Mouse (Mus musculus): ENCODE results near the gene Fam49a. TPM values are rescaled to one million over a fixed set of nuclear protein-coding genes. Genes with fewer than 3 reads are reported as not detected.
"Not testable (repeated sequence)": the region's sequence is repeated elsewhere in the genome, so short reads cannot be mapped to it uniquely, and the experiment has no call there.

Fam49a gene
- 10 to 100 TPM; 11.7 to 17.2 TPM for total RNA-seq (2021)
- long read RNA-seq, experiment 1, transcript Fam49a-201 (12 exons, 1,771 nt): major isoform, 6 of 9 reads
- long read RNA-seq, experiment 1, partial matches to known transcripts: 0 of 9 reads
- long read RNA-seq, experiment 1, other reads (novel, unspliced or antisense): 3 of 9 reads
- long read RNA-seq, experiment 2, partial matches to known transcripts: 4 of 7 reads
- long read RNA-seq, experiment 2, other reads (novel, unspliced or antisense): 0 of 7 reads

DNA sequence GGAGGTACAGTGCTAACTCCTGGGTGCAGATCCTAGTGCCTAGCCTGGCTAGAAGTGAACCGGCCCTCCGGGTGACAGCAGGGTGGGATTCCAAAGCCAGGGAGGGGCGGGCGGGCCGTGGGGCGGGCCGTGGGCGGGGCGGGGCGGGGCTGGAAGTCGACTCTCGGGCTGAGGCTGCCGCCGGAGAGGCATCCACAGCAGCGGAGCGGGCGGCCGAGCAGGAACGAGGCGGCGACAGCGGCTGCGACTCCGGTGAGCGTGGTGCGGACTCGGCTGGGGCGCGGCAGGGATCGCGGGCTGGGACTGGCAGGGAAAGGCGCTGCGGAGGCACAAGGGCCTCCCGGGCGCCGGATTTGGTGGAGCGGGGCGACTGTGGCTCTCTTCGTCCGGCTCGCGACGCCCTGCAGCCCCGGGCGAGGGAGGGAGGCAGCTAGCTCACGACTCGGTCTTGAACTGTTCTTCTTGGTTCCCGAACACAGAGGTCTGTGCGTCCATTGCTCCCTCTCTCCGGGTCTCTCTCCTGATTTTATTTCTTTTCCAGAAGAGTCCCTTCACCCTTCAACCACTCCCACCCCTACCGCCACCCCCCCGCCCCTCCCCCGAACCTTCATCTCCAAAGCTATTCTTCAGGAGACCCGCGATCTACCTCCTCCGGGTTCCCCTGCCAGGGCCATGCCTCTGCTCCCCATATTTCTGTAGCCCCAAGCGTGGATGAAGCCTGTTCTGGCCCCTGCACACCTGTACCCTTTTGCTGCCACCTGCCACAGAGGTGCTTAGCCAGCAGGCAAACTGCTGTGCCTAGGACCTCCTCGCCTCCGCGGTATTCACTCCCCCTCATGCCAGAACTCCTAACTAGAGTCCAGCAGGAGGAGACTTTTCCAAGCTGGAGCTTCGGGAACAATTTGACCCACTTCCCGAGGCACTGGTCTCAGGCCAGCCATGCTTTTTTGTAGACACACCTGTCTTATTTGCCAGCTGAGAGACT is at the start of gene Fam49a:
Gene Fam49a, plus strand, starts transcription at position 153 of the 985 bp plus-strand sequence.
- intact Hi-C loops (cut with DNase I): loop anchor here (5.0 kb wide), 2 partner anchors 50 to 85 kb away; no protein-coding TSS in a partner anchor
- peak; percentile 84 to 86 for DNase-seq

DNA sequence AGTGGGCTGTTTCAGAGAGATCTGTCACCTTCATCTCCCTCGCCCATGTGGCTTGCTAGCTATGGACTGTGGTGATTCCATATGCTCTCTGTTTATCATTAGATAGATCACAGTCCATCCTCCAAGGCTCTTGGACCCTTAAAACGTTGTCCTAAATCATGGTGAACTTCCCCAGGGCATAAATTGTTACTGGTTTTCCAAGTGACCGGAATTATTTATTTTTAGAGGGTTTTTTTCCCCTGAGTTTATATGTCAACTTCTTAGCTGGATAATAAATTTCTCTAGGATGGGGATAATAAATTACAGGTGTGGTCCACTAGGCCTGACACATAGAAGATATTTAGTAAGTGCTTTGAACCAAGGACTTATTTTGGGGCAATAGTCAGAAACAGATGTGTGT is 48.4 kb upstream of the Fam49a start:
- intact Hi-C loops (cut with DNase I): no loop called here

DNA sequence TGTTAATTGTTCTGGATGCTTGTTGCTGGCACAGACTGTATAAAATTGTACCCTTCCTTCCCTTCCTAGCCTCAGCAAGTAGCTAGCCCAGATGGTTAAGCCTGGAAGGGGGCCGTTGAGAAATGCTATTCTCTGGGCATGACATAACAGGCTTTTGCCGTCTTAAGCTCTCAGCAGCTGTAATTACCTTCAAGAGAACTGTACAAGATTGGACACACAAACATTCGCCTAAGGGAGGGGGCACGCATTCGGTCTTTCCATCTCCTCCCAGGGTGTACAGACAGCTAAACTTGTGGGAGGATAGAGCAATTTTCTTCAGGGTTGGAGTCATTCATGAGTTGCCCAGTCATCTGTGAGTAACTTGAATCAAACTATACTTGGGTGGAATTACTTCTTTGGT is 43.0 kb upstream of the Fam49a start:
- intact Hi-C loops (cut with DNase I): no loop called here

More for the DNA sequence above, 48.4 kb upstream of the Fam49a start:
- no peak for DNase-seq

DNA sequence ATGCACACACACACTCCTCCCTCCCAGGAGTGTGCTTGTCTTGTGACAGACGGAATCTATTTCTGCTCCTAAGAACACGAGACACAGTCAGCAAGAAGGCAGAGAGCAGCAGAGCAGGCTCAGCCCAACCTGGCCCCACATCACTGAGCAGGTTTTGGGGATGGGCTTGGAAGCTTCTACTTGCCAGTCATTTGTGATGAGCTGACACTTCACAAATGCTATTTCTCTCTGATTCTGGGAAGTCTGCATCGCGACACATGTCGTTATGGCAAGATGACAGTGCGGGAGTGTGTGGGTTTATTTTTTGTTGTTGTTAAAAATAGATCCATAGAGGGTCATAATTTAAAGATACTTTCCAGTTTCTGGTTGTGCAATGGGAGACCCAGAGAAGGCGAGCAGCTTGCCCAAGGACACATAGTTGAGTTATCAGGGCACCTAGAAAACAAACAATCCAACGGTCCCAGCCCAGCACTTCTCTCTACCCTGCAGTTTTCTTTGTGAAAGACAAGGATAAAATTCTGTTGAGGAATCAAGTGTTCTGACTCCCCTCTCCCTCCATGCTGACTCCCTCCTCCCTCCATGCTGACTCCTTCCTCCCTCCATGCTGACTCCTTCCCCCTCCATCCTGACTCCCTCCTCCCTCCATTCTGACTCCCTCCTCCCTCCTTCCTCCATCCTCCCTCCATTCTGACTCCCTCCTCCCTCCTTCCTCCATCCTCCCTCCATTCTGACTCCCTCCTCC is 41.0 kb upstream of the Fam49a start:
- intact Hi-C loops (cut with DNase I): loop anchor here (5.0 kb wide), 1 partner anchor 36 kb away; no protein-coding TSS in a partner anchor
- DNase-seq: no peak

More for the DNA sequence above, 43.0 kb upstream of the Fam49a start:
- no peak for DNase-seq

DNA sequence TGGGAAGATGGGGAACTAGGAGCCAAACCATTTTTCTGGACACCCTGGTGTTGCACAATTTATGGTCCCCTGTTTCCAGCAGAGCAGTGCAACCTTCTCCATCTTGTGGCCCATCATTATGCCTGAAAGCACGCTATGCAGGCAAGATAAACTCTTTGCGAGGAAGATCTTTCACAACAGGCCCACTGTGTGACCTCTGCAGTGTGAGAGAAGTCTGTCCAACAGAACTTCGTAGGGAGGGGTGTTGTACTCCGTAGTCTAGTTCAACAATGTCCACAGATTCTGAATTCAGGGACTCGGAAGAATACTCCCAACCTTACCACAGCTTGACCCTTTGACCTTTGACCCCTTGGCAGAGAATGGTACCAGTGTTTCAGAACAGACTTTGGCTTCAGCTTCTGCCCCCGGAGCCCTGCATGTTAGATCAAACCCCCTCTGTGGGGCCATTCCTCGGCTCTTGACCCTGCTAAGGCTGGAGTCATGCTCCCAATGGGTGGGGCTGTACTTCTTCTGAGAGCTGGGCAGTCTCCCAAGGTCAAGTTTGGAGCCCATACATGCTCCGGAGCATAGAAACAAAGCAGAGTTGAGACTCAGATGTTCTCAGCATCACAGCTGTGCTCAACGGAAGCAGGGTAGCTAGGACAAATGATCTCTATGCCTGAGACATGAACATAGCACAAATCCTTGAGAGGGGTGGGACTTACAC is 39.2 kb upstream of the Fam49a start:
- peak; percentile 10 to 15 for DNase-seq
- intact Hi-C loops (cut with DNase I): loop anchor here (5.0 kb wide), 1 partner anchor 35 kb away; no protein-coding TSS in a partner anchor

GRCm38 (mm10) chr12:12223336-12223735 is 38.6 kb upstream of the Fam49a start:
- intact Hi-C loops (cut with DNase I): loop anchor here (5.0 kb wide), 1 partner anchor 34 kb away; no protein-coding TSS in a partner anchor
- peak; percentile 20 to 28 for DNase-seq

- intact Hi-C loops (cut with DNase I): no loop called here
- no peak for DNase-seq
These were observed 36.2 kb upstream of the Fam49a start for GRCm38 (mm10) chr12:12225706-12226105.

GRCm38 (mm10) chr12:12227594-12227993 is 34.3 kb upstream of the Fam49a start:
- intact Hi-C loops (cut with DNase I): no loop called here
- DNase-seq: no peak

DNA sequence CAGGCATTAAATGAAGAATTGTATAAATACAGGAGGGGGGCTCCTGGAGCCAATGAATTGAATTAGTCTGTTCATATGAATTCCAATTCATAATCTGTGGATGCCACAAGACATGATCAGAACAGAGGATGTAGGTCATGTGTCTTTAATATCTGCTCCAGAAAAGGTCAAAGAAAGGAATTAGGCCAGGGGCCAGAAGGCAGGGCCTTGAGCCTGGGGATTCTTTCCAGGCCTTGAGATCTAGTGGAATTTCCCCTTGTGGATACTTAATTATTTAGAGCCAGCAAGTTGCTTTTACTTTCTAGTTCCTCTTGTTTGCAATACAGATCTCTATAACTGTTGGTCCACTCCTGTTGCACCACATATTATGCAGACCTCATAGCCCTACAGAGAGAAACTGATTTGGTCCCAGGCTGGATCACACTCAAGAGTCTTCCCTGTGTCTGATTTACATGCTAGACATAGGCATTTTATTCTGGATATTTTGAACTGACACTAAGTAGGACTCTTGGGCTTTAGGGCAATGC is 31.8 kb upstream of the Fam49a start:
- intact Hi-C loops (cut with DNase I): no loop called here
- no peak for DNase-seq

DNA sequence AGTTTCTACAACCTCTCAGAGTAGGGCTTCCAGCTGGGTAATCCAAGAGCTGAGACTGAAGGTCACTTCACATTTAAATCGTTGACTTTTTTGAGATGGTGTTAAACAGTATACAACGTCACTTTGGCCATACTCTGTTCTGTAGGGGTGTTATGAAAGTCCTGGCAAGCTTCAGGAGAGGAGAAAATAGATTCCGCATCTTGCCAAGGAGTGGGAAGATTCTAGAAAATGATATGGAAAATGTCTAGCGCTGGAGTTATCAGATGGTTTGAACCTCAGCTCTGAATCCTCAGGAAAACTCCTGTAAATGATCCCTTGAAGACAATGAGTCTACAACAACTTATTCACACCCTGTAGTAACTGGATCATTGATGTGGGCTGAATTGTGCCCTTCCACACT is 29.8 kb upstream of the Fam49a start:
- intact Hi-C loops (cut with DNase I): no loop called here
- DNase-seq: no peak

- intact Hi-C loops (cut with DNase I): no loop called here
- DNase-seq: no peak
These were observed 25.0 kb upstream of the Fam49a start for GRCm38 (mm10) chr12:12236978-12237377.

DNA sequence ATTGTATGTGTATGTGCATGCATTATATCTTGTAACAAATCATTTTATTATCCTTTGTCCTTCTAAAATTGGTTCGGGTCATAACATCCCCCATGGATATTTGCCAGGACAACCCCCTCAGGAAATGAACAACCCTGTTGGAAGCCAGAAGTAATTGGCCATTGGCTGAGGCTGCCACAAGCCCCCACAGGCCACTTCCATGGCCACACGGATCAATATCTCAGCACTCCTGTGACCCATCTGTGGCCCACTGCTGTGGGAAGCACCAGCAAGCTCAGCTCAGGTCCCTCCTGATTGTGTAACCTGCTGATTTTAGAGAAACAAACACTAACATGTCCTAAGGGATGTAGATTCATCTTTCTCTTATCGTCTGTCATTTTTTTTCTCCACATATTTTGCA is 22.4 kb upstream of the Fam49a start:
- intact Hi-C loops (cut with DNase I): no loop called here
- DNase-seq: no peak

GRCm38 (mm10) chr12:12243148-12243547 is 18.8 kb upstream of the Fam49a start:
- no peak for DNase-seq
- intact Hi-C loops (cut with DNase I): no loop called here

DNA sequence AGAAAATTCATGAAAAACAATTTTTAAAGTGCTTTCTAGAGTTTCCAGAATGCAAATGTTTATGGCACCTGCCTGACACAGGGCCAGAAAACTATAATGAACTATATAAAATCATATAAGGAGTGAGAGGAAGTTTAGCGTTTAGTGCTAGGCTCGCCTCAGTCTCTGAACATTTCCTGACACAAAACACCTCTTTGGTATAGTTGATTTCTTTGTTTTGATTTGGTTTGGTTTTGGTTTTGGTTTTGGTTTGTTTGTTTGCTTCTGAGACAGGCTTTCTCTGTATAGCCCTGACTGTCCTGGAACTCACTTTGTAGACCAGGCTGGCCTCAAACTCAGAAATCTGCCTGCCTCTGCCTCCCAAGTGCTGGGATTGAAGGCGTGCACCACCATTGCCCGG is 14.9 kb upstream of the Fam49a start:
- DNase-seq; intact Hi-C loops (cut with DNase I): not testable (repeated sequence)

DNA sequence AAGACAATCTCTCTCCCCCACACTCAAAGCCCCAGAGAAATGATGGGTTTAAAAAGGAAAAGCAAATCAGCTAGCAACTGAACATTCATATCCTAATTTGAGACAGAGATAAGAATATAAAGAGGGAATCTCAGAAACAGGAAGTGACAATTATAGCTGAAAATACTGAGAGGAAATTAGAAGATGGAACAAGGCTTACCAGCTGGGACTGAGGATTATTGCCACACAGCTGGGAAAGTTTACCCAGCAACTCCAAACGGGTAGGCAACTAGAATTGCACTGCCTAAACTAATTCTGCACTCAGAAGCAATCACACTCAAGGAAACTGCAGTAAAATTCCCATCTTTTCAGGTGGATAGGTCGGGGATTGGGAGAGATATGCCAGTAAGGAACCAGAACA is 12.4 kb upstream of the Fam49a start:
- intact Hi-C loops (cut with DNase I): no loop called here
- no peak for DNase-seq

GRCm38 (mm10) chr12:12253526-12253925 is 8.4 kb upstream of the Fam49a start:
- intact Hi-C loops (cut with DNase I): no loop called here
- DNase-seq: no peak

GRCm38 (mm10) chr12:12254139-12254538 is 7.8 kb upstream of the Fam49a start:
- DNase-seq: no peak
- intact Hi-C loops (cut with DNase I): no loop called here

DNA sequence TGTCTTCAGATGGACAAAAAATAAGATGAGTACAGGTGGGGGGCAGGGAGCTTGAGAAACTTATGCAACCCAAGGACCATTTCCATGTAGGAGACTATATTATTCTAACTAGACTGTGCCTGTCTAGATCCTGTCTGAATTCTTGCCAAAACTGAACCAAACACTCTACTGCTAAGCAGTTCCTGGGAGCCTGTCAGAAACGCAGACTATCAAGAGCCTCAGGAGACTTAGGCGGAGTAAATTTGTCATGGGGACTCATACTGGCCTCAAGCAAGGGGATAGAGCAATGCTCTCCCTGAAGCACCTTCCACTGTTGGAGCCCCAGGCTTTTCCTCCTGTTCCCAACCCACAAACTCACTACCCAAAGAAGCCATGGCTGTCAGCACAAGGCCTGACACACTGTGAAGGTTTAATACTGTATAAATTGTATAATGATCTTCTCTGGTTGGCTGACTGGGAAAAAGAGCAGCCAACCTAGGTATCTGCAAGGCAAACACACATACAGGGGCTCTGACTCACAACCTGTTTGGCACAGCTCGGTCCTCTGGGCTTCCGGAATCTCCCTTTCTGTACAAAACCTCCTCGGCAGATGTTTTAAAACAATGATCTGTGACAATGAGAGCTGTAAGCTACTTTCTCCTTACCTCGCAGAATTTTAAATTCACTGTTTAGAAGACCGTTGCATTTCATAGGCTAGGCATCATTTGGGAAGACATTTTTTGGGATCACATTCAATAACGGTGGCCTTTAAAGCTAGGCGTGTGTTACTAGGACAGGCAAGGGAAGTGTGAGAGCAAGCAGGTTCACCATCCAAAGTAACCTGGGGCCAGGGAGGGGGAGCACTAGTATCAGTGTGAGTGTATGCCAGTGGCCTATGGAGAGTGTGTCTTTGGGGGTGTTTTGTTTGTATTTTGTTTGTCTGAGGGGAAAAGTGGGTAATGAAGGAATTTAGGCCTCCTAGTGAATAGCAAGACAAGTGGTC is 669 bp upstream of the Fam49a start:
- no peak for DNase-seq
- intact Hi-C loops (cut with DNase I): loop anchor here (5.0 kb wide), 2 partner anchors 51 to 84 kb away; no protein-coding TSS in a partner anchor

Data from heart, postnatal 14 days (tissue).